Mouse (Mus musculus): ENCODE results near the gene Gsn.

- TF ChIP-seq EP300 (IDR thresholded peaks at IDR 0.05) = no peak
- TF ChIP-seq CTCF (IDR thresholded peaks at IDR 0.05) = no peak
These were observed 61.4 kb downstream of the Gsn start for GRCm38 (mm10) chr2:35317604-35318003.

All from lung, postnatal 0 days (tissue).